Mouse (Mus musculus): ENCODE measurements around the gene Prdm12.
"Not testable (repeated sequence)": the region's sequence is repeated elsewhere in the genome, so short reads cannot be mapped to it uniquely, and the experiment has no call there.

The Prdm12 gene

DNA sequence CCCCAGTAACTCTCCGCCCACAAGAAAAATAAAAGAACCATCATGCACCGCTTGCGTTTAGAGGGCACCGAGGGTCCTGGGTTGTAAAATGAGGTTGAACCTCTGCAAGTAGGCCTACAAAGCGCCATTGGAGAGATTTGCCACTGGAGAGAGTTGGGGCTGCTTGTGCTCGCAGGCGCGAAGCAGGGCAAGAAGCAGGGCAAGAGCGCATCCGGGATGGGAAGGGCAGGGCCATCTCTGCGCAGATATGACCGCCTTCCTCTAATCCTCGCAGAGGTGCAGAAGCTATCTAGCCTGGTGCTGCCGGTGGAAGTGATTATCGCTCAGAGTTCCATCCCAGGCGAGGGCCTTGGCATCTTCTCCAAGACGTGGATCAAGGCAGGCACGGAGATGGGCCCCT lies 2.1 kb downstream of the Prdm12 start:
- DNase-seq (ENCODE audit: low spot score), result no peak

DNA sequence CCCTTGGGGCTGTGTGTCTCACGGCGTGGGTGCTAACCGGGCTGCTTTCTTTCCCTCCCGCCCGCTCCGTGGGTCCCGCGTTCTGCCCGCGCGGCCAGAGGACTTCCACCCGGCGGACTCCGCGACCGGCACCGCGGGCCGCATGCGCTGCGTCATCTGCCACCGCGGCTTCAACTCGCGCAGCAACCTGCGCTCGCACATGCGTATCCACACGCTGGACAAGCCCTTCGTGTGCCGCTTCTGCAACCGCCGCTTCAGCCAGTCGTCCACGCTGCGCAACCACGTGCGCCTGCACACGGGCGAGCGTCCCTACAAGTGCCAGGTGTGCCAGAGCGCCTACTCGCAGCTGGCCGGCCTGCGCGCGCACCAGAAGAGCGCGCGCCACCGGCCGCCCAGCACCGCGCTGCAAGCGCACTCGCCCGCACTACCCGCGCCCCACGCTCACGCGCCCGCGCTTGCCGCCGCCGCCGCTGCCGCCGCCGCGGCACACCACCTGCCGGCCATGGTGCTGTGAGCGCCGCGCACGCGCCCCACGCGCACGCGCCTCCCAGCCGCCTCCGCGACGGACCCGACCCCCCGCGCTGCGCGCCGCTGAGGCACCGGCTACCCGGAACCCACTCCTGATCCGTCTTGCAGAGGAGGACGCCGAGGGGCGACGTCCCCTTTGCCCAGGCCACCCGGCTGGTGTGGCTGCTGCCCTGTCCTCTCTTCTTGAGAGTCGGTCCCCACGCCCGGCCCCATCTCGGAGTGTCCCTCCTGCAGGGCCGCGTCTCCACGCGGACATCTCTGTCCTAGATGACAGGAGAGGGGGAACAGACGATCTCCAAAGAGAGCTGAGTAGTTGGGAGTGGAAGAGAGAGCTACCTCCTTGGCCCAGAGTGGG lies 14.4 kb downstream of the Prdm12 start:
- no peak for DNase-seq (ENCODE audit: low spot score)

DNA sequence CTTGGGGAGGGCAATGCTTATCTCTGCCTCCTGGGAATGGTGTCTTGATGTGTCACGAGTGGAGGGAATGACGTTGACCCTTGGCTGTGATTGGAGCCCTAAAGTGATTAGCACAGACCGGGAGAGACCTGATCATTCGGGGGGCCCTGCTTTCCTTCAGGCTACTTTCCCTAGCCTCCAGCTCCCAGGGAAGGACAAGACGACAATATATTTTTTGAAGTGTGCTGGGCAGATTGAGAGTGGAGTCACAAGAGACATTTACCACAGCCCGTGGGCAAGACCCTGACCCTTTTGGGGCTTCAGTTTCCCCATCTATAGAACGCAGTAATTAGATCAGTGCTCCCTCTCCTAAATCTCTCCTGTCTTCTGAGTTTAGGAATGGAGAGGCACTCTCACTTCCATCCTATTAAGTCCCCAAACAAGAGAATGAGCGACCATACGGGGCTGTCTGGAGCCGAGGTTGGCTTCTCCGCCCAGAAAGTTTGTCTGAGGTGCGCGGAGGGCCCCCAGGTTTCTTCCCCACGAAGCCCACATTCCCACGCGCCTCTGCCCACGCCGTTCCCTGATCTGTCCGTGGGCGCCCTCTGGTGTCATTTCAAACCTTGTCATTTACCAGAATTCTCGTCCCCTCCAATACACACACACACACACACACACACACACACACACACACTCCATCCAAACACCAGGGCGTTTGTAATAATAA lies 15.2 kb downstream of the Prdm12 start:
- no peak for DNase-seq (ENCODE audit: low spot score)

DNA sequence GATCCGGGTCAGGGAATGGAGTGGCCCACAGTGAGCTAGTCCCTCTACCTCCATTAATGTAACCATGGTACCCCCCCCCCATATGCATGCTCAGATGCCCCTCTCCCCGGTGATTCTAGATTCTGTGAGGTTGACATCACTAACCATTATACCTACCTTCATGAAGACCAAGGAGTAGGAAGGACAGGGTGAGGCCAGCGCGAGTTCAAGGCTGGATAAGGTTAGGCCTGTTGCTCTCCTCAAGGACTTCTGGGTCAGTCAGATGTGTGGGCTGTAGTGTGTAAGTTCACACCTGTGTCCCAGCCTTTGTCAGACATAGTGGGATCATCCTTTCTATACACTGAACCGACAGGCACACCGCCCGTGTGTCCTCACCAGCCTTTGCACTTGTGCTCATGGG lies 16.5 kb downstream of the Prdm12 start:
- DNase-seq (ENCODE audit: low spot score), result no peak

DNA sequence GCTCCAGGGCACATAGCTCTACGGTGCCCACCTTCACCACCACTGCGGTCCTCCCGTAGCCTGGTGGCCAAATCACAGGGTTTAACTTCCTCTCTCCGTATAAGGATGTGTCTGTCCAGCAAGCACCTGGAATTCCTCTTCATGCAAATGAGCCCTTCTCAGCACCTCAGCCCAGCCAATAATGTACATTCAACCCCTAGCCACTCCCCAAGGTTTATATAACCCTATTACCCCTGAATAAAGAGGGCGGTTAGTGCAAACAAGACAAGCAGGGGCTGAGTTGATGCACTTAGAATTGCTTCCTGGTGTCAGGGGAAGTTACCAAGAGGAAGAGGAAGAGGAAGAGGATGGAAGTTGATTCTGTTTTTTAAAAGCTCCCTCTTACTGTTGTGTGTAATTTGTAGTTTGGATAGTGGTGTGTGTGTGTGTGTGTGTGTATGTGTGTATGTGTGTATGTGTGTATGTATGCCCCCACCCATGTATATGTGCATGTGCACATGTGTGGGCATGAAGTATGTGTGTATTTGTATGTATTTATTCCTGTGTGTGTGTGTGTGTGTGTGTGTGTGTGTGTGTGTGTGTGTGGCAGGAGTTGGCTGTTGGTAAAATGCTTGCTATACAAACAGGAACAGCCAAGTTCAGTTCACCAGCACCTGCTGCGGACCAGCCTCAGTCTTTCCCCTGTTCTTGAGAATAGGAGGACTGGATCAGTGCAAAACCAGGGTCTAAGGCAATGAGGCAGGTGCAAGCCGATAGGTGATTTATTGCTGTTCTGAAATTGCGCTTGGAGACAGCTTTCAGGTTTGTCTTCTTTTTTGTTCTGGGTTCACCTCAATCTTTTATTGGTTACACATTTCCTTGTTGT lies 23.3 kb downstream of the Prdm12 start:
- DNase-seq (ENCODE audit: low spot score), result no peak

DNA sequence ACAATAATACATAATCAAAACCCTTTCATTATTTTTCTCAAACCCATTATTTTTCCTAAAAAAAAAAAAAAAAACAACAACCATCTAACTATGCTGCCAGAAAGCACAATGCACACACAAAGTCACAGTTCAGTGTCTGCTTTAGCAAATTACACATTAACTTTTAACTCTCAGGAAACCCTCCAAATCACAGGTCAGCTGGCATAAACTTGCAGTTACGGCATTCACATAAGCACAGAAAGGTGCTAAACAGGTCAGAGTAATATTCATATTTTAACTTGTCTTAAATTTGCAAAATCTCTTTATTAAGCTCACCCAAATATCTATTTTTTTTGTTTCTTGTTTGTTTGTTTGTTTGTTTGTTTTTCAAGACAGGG lies 24.0 kb downstream of the Prdm12 start:
- no peak for DNase-seq (ENCODE audit: low spot score)

DNA sequence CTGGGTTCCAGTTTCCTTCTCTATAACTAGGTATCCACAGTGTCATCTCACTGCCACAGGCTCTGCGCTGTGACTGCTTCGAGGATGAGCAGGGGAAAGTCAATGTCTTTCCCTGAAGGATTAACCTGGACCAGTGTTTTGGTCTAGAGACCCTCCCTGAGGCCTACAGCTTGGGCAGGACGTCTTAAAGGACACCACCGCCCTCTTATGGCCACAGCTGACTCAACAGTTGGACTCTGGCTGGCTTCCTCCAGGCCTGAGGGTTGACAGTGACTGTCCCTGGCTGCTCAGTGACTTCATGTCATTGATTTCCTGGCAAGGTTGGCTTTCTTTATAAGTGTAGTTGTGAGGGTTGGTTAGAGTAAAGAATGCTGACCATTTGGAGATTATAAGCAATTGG lies 27.5 kb downstream of the Prdm12 start:
- DNase-seq (ENCODE audit: low spot score), result no peak

DNA sequence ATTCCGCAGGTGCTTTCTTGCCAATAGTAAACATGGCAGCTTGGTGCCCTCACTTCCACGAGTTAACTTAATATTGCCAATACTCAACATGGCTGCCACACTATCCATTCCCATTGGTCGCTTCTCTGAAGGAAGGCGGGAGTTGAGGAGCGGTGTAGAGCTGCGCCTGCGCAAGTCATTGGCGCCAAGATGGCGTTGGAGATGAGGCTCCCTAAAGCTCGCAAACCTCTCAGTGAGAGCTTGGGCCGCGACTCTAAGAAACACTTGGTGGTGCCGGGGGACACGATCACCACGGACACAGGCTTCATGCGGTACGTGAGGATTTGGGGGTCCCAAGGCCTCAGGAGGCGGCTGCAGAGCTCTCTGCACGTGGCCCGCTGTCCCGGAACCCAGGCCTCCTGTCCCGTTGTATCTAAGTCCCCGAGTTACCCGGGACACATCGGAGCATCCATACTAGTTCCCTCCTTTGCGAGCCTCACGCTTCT lies 30.8 kb downstream of the Prdm12 start, which contains the start of gene Exosc2:
Gene Exosc2 (plus strand): TSS at position 165 of the 485 bp plus-strand sequence.
- peak; percentile 97 for DNase-seq (ENCODE audit: low spot score)

DNA sequence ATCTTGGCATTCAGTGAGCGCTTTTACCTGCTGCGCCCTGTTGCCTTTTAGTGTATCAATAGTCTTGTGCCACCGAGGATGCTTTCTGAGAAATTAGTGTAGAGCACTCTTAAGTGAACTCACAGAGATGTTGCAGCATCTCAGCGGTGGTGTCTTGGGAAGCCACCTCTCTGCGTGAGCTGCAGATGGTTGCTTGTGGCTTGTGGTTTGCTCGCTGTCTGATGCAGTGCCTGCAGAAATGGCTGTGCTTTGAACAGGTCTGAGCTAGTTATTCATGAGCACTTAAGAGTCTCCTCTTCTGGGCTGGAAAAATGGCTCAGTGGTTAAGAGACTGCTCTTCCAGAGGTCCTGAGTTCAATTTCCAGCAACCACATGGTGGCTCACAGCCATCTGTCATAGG lies 38.8 kb downstream of the Prdm12 start:
- DNase-seq (ENCODE audit: low spot score), result no peak

DNA sequence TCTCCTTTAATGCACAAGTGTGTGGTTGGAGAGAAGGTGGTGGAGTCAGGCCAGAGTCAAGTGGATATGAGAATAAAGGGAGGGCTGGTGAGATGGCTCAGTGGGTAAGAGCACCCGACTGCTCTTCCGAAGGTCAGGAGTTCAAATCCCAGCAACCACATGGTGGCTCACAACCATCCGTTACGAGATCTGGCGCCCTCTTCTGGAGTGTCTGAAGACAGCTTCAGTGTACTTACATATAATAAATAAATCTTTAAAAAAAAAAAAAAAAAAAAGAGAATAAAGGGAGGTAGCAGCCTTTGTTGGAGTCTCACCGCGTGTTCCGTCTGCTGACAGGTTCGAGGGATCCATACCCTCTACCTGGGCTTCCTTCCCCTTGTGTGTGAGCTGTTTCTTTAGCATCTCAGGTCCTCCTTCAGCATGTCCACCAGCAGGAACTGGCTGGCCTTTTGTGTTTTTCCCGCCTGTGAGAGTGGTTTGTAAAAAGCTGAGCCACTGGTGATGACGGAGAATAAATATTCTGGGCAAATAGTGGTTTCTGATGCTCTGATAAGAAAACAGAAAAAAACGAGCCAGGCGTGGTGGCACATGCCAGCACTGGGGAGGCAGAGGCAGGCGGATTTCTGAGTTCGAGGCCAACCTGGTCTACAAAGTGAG lies 41.3 kb downstream of the Prdm12 start:
- DNase-seq (ENCODE audit: low spot score), result not testable (repeated sequence)

DNA sequence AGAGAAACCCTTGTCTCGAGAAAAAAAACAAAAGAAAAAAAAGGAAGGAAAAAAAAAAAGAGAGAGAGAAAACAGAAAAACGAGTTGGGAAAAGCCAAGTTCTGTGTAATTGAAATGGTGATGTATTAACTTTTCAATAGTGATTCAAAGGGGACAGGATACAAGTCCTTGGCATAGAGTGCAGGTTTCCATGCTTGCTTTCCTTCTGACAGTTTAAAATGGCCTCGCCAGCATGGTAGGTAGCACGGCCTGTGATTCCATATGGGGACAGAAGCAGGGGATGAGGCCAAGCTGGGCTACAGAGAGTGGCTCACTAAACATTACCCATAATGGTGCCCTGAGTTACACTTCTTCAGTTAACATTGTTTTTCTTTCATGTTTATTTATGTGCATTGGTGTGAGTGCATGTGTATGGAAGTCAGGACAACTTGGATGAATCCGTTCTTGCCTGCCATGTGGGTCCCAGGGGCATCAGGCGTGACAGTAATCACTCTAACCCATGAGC lies 41.9 kb downstream of the Prdm12 start:
- DNase-seq (ENCODE audit: low spot score), result no peak

DNA sequence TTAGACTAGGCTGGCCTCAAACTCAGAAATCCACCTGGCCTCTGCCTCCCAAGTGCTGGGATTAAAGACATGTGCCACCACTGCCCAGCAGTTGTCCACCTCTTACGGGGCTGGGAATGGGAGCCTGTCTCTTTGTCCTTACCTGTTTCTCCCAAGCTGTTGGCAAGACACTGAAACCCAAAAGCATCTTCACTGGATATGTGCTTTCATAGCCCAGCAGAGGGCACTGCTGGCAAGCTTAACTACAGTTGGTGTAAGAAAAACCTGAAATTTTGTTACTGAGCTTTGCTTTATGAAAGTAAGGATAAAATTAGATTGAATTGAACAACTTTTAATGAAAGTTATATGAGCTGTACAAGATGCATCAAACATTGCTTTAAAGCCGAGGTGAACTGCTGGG lies 43.8 kb downstream of the Prdm12 start:
- peak; percentile 61 for DNase-seq (ENCODE audit: low spot score)

DNA sequence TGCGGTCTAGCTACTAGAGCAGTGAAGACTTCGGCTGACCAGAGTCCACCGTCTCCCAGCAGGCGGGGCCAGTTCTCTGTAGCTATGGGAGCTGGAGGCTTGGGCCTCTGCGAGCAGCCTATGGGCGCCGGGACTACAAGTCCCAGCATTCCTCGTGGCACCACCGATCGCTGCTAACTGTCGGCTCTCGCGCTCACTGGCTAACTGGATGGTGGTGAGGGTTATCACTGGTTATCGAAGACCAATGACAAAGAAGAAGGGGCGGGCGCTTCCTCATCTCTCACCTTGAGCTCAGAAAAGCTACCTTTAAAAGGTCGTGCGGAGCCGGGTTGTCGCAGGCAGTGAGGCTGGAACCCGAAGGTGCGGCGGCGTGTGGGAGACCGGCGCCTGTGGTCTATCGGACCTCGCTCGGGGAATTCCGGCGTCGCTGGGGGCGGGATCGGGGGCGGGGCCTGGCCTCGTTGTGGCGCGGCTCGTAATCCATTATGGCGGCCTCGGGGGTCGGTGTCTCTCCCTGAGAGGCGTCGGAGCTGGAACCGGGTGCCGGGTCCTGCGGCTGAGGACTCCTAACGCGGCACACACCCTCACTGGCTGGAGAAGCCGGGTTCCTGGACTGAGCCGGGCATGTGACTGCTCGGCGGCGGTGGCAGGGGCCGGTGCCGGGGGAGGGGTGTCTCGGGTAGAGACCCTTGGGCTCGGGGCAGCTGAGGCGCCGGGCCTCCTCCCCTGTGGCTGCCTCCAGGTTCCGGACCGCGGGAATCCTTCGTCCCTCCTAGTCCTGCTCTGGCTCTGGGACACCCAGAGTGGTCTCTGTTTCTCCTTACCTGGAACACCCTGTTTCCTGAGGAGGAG lies 48.5 kb downstream of the Prdm12 start, which contains the start of gene Abl1:
Gene Abl1 (plus strand): TSS at position 303 of the 852 bp plus-strand sequence.
- peak; percentile 94 for DNase-seq (ENCODE audit: low spot score)

DNA sequence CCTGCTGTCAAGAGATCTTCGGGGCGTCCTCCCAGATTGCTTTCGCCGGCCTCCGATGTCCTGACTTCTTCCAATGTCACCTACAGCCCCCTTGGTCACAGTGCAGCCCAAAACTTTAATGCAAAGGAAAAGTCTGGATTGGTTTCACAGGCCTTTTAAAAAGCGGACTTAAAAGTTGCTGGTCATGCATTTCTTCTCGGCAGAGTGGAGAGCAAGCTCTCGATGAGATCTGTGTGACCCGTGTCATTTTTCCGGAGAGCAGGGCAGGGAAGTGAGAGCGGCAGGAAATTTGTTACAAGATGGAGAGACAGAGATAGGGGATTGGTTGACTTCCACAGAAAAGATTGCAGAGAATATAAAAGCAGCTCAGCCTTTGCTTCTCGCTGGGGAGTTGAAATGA lies 49.2 kb downstream of the Prdm12 start:
- DNase-seq (ENCODE audit: low spot score), result no peak

DNA sequence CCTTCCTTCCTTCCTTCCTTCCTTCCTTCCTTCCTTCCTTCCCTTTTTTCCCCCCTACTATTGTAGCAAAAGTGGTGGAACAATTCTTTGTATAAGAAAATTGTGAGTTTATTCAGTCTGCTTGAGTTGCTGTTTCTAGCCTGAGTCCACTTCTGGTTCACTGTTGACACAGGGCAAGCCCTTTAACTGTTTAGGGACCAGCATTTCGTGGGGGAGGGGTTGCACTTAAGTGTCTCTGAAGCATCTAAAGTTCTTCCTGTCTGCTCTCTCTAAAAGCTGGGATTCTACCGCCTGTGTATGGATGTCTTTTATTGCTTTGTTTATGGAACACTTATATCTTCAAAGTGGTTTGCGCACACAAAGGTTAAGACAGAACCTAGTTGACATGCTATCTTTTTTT lies 50.2 kb downstream of the Prdm12 start:
- no peak for DNase-seq (ENCODE audit: low spot score)

DNA sequence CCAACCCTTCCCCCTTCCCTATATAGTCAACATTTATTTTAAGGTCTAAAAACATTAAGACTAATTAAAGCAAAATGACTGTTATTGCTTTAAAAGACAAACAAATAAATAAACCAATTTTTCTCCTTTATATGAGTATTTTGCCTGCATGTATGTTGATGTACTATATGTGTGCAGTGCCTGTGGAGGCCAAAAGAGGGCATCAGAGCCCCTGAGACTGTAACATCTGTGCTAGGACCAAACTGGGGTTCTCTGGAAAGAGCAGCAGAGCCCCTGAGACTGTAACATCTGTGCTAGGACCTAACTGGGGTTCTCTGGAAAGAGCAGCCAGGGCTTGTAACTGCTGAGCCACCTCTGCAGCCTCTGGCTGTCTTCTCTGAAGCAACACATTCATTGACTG lies 58.4 kb downstream of the Prdm12 start:
- no peak for DNase-seq (ENCODE audit: low spot score)

DNA sequence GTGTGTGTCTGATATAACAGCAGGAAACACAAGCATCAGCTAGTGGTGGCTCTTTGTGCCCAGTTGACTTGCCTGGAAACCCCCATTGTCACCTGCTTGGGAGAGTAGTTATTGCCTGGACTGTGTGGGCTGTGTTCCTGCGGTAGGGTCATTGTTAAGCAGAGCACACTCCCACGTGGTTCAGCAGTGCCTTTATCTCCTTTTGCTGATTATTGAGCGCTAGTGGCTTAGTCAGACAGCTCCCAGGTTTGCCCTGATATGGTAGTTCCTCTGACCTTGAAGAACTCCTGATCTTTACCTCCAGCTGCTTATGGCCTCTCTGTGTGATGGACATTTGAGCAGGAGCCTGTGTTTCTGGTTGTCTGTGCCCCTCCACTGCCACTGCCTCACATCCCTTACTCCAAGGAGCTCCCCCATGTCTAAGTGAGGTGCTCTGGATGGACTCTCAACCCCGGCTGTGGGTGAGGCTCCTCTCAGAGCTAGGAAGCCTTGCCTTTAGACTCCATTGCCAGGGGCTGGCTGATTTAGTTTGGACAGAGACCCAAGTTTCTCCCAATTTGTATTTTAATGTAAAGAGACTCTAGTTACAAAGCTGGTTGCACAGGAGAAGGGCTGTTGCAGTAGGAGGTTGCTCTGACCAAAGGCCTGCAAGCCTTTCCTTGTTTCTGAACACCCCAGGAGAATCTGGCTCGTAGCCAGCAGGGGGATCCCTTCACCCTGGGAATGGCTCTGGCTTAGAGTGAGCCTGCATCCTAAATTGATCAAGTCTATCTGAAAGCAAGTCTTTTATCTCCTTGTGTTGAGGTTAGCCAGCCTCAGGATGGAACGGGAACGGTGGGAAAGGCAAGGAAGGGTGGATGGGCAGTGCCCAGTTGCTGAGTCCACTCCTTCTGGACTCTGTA lies 61.0 kb downstream of the Prdm12 start:
- no peak for DNase-seq (ENCODE audit: low spot score)

DNA sequence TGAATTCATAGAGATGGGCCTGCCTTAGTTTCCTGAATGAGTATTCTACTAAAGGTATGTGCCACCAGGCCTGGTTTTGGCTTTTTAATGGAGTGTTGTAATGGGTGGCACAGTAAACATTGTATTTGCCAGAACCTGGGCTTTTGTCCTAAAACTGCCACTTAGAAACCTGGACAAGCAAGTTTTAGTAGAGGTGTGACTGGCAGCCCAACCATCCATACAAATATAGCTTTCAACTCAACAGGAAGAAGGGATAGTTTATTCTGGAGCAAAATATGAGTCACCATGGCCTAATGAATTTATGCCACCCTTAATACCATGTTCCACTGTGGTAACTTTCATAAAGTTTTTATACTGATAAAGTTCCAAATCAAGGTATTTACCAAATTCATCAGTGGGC lies 63.4 kb downstream of the Prdm12 start:
- no peak for DNase-seq (ENCODE audit: low spot score)

Data from c-Kit-positive CD71-positive TER-119-positive erythroid progenitor cells, embryonic 14.5 days (primary cell).